ENCODE assay signal across 12 mouse cellular contexts in the genomic region with DNA sequence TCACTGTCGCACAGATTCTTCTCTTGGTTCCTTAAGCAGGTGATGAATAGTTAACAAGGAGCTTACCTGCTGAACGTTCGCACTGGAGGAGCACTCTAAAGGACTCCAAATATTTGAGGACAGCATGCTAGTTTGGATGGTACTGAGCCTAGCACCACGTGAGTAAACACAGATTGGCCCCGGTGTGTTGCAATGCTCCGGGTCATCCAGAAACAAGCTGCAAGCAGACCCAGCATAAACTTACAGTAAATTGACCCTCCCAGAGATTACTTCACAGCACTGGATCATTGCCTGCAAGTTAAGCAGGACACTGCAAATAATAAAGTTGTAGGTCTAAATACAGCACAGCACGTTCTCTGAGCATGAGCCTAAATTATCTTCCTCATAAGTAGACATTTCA. TPM values are rescaled to one million over a fixed set of nuclear protein-coding genes. Genes with fewer than 3 reads are reported as not detected.
DNase-seq lines count a peak whose midpoint lies in the region; ATAC-seq and TF ChIP-seq lines count a peak whose summit lies in the region.
"Had no signal": no experiment of that assay in that cellular context is flagged by ENCODE, and none has a peak within 500 bp of the region (broad histone marks: within the 10 kb centered on the region; RNA-seq: fewer than 3 reads in every experiment).

No protein-coding gene starts in this region.

- WGBS in lung, adult 2 months = 51% methylated on average over 7 of the region's 7 CpGs
- WGBS in forebrain, postnatal 0 days = 80% methylated on average over 7 of the region's 7 CpGs

- no peak for TF ChIP-seq CTCF in lung, adult 2 months (IDR thresholded peaks at IDR 0.05; ENCODE audit: insufficient read depth, low read length)
- TF ChIP-seq CTCF in forebrain, postnatal 0 days (IDR thresholded peaks at IDR 0.05; ENCODE audit: low read depth) = no peak
- no peak for TF ChIP-seq CTCF in left cerebral cortex, adult 2 months (IDR thresholded peaks at IDR 0.05)

- H3K36me3 ChIP-seq in forebrain, postnatal 0 days (ENCODE audit: insufficient read depth) = no peaks in the 10 kb centered on the region
- H3K36me3 ChIP-seq: forebrain, embryonic 15.5 days; limb, embryonic 15.5 days had no signal

- no peak overlapping the region for H3K9ac ChIP-seq in forebrain, postnatal 0 days
- H3K9ac ChIP-seq: forebrain, embryonic 15.5 days; limb, embryonic 15.5 days had no signal

- TF ChIP-seq POLR2A in lung, adult 2 months (IDR thresholded peaks at IDR 0.05; ENCODE audit: borderline replicate concordance, extremely low read depth, low read depth, low read length) = no peak

- peak; percentile 96 for DNase-seq in heart, adult 11 months
- no peak for DNase-seq in heart, postnatal 25 days (ENCODE audit: low spot score)
- DNase-seq in adipocyte (ENCODE audit: low spot score) = peak; percentile 89
- DNase-seq in gastrocnemius, postnatal 14 days = peak; percentile 47
- peak; percentile 44 for DNase-seq in lung, adult 2 months
- no peak for DNase-seq in forebrain, postnatal 0 days
- DNase-seq in left cerebral cortex, adult 2 months (ENCODE audit: extremely low spot score in 1 of 2, low spot score in 2 of 2) = no peak
- DNase-seq in T-cell, adult 2 months (ENCODE audit: low spot score) = no peak

- no peak overlapping the region for H3K4me3 ChIP-seq in lung, adult 2 months (replicated peaks; ENCODE audit: extremely low read depth, low read depth, low read length)
- no peak overlapping the region for H3K4me3 ChIP-seq in forebrain, postnatal 0 days (ENCODE audit: low read depth, low read length)
- H3K4me3 ChIP-seq in left cerebral cortex, adult 2 months = no peak overlapping the region
- H3K4me3 ChIP-seq: forebrain, embryonic 15.5 days; limb, embryonic 15.5 days had no signal

- intact Hi-C loops in heart, postnatal 25 days (cut with DNase I) = loop anchor here (10.0 kb wide), 1 partner anchor 685 kb away; the partner anchor contains the start of genes Abcc6 and Nomo1
- intact Hi-C loops in gastrocnemius, postnatal 14 days (cut with DNase I; ENCODE audit: low total_unique reads) = loop anchor here (10.0 kb wide), 1 partner anchor 75 kb away; no protein-coding TSS in a partner anchor
- intact Hi-C loops in left cerebral cortex, adult 2 months (cut with DNase I) = no loop called here

- no peak overlapping the region for H3K27ac ChIP-seq in forebrain, postnatal 0 days (ENCODE audit: low read depth, low read length)
- no peak overlapping the region for H3K27ac ChIP-seq in left cerebral cortex, adult 2 months
- H3K27ac ChIP-seq: limb, embryonic 15.5 days had no signal

- no peak for ATAC-seq in forebrain, postnatal 0 days
- ATAC-seq: inflammation-experienced regulatory T-cells, adult 6 months had no signal

- peaks cover 13% of the 10 kb centered on the region for H3K4me1 ChIP-seq in lung, adult 2 months (ENCODE audit: control insufficient read depth, insufficient read depth, low read length)
- H3K4me1 ChIP-seq in forebrain, postnatal 0 days (ENCODE audit: insufficient read depth) = no peaks in the 10 kb centered on the region
- H3K4me1 ChIP-seq: limb, embryonic 15.5 days had no signal

- H3K27me3 ChIP-seq in forebrain, postnatal 0 days (ENCODE audit: insufficient read depth, low read length) = no peaks in the 10 kb centered on the region
- H3K27me3 ChIP-seq: CH12.LX; forebrain, embryonic 15.5 days had no signal

- H3K9me3 ChIP-seq in forebrain, postnatal 0 days (ENCODE audit: low read length) = no peaks in the 10 kb centered on the region
- H3K9me3 ChIP-seq: forebrain, embryonic 15.5 days; limb, embryonic 15.5 days had no signal

- no peak overlapping the region for H3K4me2 ChIP-seq in forebrain, postnatal 0 days (ENCODE audit: low read depth)
- H3K4me2 ChIP-seq: forebrain, embryonic 15.5 days; limb, embryonic 15.5 days had no signal

RNA-seq across cellular contexts. Expression of gene Saa3, which starts 4.0 kb away (rescaled TPM):
- 1 to 10 TPM in 1 of 2 experiments, under 1 TPM in 1; 0.53 to 2.4 TPM for total RNA-seq in heart, postnatal 25 days (2021)
- not detected for total RNA-seq in gastrocnemius, postnatal 14 days (2021)
- polyA plus RNA-seq in lung, adult 2 months (2012; rRNA removed) = 0.97 and 1.4 TPM in 2 replicates
- total RNA-seq in forebrain, postnatal 0 days (2014; rRNA removed) = not detected in 2 replicates
- 0.35 TPM in 1 of 2 replicates, not detected in the other for polyA plus RNA-seq in forebrain, postnatal 0 days (2015; fragmentation: Nextera tagmentation; extraction: Ambion mirVana)
- not detected for total RNA-seq in left cerebral cortex, adult 2 months (2021)
- total RNA-seq: CH12.LX had no signal
- polyA plus RNA-seq: forebrain, embryonic 15.5 days; inflammation-experienced regulatory T-cells, adult 6 months had no signal

RNA-seq across cellular contexts. Expression of gene Saal1, which starts 9.0 kb away (rescaled TPM):
- total RNA-seq in heart, postnatal 25 days (2021) = 1 to 10 TPM; 4.1 to 4.7 TPM
- 1 to 10 TPM; 4.1 to 4.9 TPM for total RNA-seq in gastrocnemius, postnatal 14 days (2021)
- polyA plus RNA-seq in lung, adult 2 months (2012; rRNA removed) = 4.5 and 4.9 TPM in 2 replicates
- total RNA-seq in forebrain, postnatal 0 days (2014; rRNA removed) = 14.3 and 16.2 TPM in 2 replicates
- 13.3 and 14.4 TPM in 2 replicates for polyA plus RNA-seq in forebrain, postnatal 0 days (2015; fragmentation: Nextera tagmentation; extraction: Ambion mirVana)
- total RNA-seq in left cerebral cortex, adult 2 months (2021) = 1 to 10 TPM; 8.8 to 9.3 TPM

RNA-seq across cellular contexts. Expression of gene Saa4, which starts 12.9 kb away (rescaled TPM):
- not detected for total RNA-seq in heart, postnatal 25 days (2021)
- total RNA-seq in gastrocnemius, postnatal 14 days (2021) = not detected
- 0.05 and 0.07 TPM in 2 replicates for polyA plus RNA-seq in lung, adult 2 months (2012; rRNA removed)
- not detected in 2 replicates for total RNA-seq in forebrain, postnatal 0 days (2014; rRNA removed)
- polyA plus RNA-seq in forebrain, postnatal 0 days (2015; fragmentation: Nextera tagmentation; extraction: Ambion mirVana) = not detected in 2 replicates
- total RNA-seq in left cerebral cortex, adult 2 months (2021) = not detected
- total RNA-seq: CH12.LX had no signal
- polyA plus RNA-seq: forebrain, embryonic 15.5 days; inflammation-experienced regulatory T-cells, adult 6 months; limb, embryonic 15.5 days had no signal

RNA-seq across cellular contexts. Expression of gene Saa1, which starts 23.3 kb away (rescaled TPM):
- total RNA-seq in heart, postnatal 25 days (2021) = not detected
- under 1 TPM in 1 of 2 experiments, not detected in 1; 0.40 TPM for total RNA-seq in gastrocnemius, postnatal 14 days (2021)
- 2.4 TPM in 1 of 2 replicates, not detected in the other for polyA plus RNA-seq in lung, adult 2 months (2012; rRNA removed)
- total RNA-seq in forebrain, postnatal 0 days (2014; rRNA removed) = not detected in 2 replicates
- polyA plus RNA-seq in forebrain, postnatal 0 days (2015; fragmentation: Nextera tagmentation; extraction: Ambion mirVana) = 0.36 TPM in 1 of 2 replicates, not detected in the other
- not detected for total RNA-seq in left cerebral cortex, adult 2 months (2021)
- total RNA-seq: CH12.LX had no signal
- polyA plus RNA-seq: forebrain, embryonic 15.5 days; inflammation-experienced regulatory T-cells, adult 6 months had no signal

RNA-seq across cellular contexts. Expression of gene Saa2, which starts 32.1 kb away (rescaled TPM):
- total RNA-seq in heart, postnatal 25 days (2021) = not detected
- total RNA-seq in gastrocnemius, postnatal 14 days (2021) = under 1 TPM in 1 of 2 experiments, not detected in 1; 0.35 TPM
- not detected in 2 replicates for polyA plus RNA-seq in lung, adult 2 months (2012; rRNA removed)
- not detected in 2 replicates for total RNA-seq in forebrain, postnatal 0 days (2014; rRNA removed)
- not detected in 2 replicates for polyA plus RNA-seq in forebrain, postnatal 0 days (2015; fragmentation: Nextera tagmentation; extraction: Ambion mirVana)
- total RNA-seq in left cerebral cortex, adult 2 months (2021) = not detected
- total RNA-seq: CH12.LX had no signal
- polyA plus RNA-seq: forebrain, embryonic 15.5 days; inflammation-experienced regulatory T-cells, adult 6 months had no signal

Comparison
In these comparisons a context has a peak if more than half of its experiments do, and no peak if none do; other contexts are left out.
1. DNase-seq: peak in heart, adult 11 months (single experiment), adipocyte (single experiment), gastrocnemius, postnatal 14 days (single experiment) and lung, adult 2 months (single experiment); none in heart, postnatal 25 days (single experiment), forebrain, postnatal 0 days (single experiment), left cerebral cortex, adult 2 months (0 of 2) and T-cell, adult 2 months (single experiment).